Mouse (Mus musculus) adrenal gland, postnatal 36 days (tissue): ENCODE results near the gene Prph2. TPM values are rescaled to one million over a fixed set of nuclear protein-coding genes. Genes with fewer than 3 reads are reported as not detected.
A peak's percentile ranks its signal among the peaks of the same experiment; 100 is the strongest.

Source experiments
- DNase-seq, 2 experiments: peaks; one replicate each; pipeline ENCODE4 v3.0.0; 2021; ENCODE audit warnings: mixed read lengths in 1 of 2
- total RNA-seq, 2 experiments: library from RNA; stranded (reverse); gene quantifications; 2 replicates each; pipeline ENCODE4 v1.2.3; 2021

Gene Prph2
- total RNA-seq, 2 experiments from 2014 or later, result not detected

DNA sequence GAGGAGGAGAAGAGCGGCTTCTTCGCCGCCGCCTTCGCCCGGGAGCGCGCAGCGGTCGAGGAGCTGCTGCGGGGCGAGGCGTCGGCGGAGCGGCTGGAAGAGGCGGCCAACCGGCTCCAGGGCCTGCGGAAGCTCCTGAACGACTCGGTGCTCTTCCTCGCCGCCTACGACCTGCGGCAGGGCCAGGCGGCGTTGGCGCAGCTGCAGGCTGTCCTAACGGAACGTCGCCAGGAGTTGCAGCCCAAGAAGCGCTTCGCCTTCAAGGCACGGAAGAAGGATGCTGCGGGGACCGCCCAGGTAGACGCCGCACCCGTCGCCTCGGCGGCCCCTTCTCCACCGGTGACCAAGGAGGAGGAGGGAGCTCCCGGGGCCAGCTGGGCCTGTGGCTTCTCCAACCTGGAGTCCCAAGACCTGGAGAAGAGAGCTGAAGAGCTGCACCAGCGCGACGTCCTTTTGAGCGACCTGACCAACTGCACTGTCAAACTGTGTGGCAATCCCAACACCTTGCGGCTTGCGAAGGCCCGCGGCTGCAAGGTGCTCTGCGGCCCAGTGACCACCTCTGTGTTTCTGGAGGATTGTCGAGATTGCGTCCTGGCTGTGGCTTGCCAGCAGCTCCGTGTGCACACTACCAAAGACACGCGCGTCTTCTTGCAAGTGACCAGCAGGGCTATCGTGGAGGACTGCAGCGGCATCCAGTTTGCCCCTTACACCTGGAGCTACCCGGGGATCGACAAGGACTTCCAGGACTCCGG is 19.2 kb upstream of the Prph2 start:
- peak; percentile 43 to 57 for DNase-seq

DNA sequence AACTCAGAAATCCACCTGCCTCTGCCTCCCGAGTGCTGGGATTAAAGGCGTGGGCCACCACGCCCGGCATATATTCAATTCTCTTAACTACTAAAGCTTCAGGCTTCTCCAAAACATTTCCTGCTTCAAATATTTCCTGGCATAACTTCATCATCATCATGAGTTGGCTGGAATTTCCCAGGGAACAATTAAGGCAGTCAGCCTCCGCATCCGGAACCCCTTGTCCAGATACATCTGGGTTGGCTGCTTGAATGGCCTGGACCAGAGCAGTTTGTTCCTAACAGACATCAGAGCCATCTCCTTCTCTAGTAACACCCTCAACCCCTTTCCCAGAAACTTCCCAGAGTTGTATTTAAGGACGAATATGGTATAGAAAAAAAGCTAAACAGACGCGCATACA is 14.8 kb upstream of the Prph2 start:
- no peak for DNase-seq

DNA sequence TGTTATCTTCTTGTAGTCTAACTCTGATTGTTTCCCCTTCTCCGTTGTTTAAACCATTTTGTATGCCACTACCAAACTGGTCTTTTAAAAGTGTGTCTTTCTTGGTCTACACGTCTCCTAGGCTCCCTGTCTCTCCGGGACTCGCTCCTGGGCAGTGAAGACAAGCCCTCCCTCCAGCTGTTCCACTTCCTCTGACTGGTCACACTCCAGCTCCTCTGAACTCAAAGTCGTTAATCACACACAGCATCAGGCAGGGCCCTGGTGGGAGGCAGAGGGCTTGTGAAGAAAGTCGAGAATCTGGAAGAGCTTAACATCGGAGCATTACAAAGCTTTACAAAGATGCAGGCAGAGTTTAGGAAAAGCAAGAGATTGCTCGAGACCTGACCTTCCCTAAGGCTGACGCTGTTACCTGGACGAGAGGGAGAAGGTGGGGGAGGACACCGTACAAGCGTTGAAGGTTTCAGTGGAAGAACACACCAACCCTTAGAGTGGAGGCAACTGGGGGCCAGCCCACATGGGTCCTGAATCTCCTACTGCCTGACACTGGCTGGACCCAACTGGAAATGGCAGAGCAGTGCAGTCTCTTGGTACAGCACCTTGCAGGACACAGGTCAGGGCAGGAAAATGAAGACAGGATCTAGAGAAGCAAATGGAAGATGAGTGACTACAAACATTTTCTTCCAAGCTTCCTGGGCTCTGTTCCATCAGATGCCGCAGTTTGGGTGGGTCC is 12.9 kb upstream of the Prph2 start:
- no peak for DNase-seq

DNA sequence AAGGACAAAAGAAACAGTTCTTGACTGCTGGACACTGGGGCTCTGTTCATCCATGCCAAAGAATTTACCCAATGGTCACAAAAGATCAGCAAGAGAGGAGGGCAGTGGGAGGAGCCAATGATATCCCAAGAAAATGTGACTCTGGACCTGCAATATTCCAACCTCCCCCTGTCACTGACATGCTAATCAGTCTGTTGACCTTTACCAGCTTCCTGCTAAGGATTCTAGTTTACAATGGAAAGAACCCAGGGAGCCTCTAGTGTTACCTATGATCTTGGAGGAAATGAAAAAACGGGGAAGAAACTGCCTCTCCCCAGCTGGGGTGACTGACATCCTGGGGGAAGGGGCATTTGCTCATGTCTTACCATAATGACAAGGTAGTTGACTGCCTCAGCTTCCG is 9.3 kb upstream of the Prph2 start:
- no peak for DNase-seq

DNA sequence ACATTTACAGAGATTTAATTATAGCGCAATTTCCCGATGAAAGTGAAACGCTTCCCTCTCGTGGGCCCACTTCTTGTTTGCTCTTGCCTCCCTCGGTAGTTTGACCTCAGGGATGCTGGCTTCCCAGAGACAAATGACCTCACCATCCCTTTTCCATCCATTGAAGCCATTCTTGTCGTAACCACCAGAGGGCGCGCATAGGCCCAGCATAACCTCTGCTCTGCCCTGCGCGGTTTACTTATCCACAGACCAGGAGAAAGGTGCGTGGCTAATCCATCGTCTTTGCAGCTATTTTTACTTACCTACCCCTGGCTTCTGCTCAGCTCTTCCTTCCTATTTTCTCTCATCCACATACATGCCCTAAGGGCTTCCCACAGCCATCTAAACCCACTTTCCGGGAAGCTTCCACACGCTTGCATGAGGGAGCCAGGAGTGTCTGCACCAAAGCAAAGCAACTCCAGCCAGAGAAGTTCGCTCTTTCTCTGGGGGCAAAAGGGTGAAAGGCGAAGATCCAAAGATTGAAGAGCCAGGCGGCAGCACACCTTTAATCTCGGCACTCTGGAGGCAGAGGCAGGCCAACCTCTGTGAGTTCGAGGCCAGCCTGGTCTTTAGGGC is 6.3 kb upstream of the Prph2 start:
- peak; percentile 82 to 84 for DNase-seq

DNA sequence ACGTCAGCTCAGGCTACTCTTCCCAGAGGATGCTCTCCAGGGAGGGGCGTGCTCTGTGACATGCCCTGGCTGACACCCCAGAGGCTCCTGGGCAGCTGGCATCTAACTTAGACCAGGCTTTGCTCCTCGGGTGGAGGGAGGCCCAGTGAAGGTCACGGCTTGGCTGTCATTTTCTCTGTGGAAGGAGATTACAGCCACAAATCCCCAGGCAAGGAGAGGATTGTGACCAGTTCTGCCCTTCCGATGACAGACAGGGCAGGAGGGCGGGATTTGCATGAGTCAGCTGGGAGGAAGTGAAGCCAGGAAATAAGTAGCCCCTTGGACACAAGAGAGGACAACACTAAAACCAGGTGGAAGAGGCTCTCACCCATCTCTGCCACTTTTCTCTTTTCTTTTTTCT is 2.1 kb downstream of the Prph2 start:
- peak; percentile 56 to 58 for DNase-seq

DNA sequence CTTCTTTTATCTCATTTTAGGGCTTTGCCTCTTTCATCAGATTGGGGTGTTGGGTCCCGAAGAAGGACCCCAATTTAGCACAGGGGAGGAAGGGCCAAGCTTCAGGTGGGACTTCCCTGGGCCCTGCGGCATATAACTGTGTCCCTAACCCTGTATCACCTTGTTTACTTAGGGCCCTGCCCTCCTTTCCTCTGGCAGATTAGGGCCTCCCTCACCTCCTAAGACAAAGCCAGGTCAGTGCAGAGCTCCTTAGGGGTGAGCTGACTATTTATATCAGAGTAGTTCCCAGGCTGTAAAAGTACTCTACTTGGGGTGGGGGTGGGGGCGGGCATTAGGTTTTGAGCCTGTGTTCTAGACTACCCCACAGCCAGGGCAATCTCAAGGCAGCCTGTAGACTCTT is 4.9 kb downstream of the Prph2 start:
- no peak for DNase-seq

DNA sequence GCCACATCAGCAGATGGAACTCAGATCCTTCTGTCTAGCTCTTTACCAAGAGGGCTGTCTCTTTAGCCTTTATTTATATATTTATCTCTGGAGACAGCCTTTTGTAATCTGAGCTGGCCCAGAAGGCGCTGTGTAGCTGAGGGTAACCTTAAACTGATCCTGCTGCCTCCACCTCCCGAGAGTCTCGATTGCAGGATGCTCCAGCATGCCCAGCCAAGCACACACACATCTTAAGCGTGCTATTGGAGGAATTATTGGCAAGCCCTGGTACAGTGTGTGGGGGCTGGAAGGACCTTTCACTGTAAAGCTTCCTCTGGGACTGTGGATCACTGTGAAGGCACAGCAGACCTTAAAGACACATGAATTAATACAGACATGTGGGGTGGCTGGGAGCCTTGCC is 8.7 kb downstream of the Prph2 start:
- no peak for DNase-seq

DNA sequence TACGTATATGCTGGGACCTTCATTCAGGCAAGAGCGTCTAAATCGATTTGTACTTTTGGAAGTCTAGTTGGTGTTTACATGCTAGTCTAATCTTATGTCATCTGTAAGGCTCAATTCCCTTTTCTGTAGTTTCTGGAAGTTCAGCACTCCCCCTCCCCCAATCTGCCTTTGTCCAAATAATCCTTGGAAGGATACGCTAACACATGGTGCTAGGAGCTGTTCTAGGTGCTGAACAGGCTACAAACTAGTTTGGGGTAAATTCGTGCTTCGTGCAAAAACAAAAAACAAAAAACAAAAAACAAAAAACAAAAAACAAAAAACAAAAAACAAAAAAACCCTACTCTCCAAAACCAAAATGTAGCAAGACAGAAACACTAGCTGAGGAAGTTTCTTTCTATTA is 10.6 kb downstream of the Prph2 start:
- peak in 1 of 2 experiments; percentile 31 for DNase-seq

DNA sequence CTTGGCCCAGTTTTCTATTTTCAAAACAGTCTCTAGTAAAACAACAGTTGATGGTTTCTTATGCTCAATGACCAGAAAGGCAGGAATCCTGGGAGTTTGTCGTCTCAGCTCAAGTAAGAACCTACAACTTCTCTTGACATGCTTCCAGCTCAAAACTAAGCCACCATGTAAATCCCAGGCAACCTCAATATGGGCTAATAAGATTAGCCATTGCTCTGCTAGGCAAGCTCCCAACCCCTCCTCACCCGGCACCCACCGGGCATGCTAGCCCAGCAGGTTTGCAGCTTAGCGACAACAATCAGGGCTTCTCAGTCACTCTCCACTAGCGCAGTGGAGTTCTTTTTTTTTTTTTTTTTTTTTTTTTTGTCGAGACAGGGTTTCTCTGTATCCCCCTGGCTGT is 15.9 kb downstream of the Prph2 start:
- DNase-seq, result no peak

DNA sequence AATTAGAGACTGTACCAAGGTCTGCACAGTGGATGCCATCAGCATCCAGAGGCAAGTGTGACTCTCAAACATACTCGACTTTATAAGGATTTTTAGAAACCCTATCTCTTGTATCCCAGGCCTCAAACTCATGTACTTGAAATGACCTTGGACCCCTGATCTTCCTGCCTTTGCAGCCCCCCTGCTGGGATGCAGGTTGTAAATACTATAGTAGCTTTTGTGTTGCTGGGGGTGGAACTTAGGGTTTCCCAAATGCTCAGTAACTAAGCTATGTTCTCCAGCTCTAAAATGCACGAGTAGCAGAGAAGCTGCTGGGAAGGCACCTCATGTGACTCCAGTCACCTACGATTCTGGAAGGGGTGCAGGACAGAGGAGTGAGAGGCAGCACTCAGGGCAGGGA is 16.7 kb downstream of the Prph2 start:
- DNase-seq, result no peak

DNA sequence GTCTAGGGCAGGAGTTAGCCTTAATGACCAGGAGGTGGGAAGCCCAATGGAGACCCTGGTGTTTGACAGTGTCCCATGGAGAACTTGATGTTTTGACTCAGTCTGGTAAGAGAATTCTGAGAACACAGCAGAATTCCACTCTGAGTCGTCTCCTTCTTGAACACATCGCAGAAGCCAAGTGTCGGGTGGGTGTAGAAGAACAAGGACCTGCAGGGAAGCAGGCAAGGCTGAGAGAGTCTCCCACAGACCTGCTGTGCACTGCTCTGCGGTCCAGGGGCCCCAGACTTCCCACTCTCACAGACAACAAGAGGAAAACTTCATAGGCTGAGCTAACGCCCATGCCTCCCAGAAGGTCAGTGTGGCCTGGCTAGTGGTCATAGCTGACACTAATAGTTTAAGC is 17.5 kb downstream of the Prph2 start:
- no peak for DNase-seq

DNA sequence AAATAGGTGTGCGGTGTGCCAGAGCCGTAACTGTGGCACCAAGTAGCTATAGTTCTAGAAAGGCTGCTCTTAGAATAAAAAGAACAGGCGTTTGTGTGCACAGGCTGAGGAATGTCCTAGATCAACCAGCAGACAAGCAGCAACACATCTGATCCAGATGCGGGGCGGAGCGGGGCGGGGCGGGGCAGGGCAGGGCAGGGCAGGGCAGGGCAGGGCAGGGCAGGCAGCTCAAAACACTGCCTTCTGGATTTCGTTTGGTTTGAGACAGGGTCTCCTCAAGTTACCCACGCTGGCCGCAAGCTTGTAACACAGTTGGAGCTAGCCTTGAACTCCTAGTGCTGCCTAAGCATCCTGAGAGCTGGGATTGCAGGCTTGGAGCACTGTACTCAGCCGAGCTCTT is 19.0 kb downstream of the Prph2 start:
- DNase-seq, result no peak

DNA sequence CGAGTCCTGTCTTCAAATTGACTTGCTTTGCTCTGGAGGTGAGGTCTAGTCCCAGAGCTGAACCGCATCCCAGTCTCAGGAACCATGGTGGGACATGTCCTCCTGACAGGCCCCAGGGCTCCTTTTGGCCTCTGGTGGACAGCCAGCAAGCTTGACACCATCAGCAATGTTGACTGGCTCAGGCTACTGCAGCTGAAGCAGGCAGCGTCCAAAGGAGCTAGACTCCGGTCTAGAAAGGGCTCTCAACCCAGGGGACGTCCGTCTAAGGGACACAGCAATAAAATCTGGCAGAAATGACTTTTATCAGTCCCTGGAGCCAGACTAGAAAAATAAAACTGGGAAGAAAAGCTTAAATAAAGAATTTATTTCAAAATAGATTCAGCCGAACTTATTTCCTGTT is 19.6 kb downstream of the Prph2 start:
- DNase-seq, result no peak

DNA sequence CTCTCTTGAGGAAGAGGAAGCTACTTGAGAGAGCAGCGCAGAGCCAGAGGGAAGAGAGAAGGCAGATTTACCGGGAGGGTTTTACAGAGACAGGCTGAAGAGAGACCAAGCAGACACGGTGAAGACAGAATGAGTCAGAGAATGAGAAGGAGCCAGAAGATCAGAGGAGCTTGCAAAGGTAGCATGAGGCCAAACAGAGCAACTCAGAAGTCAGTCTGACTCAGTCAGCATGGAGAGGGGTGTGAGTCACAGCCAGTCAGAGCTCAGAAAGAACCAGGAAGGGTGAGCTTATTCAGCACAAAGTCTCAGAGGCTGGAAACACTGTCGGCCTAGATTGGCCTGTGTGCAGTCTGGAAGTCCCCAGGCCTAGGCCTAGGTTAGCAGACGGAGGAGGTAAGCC is 22.7 kb downstream of the Prph2 start:
- peak; percentile 52 to 64 for DNase-seq

DNA sequence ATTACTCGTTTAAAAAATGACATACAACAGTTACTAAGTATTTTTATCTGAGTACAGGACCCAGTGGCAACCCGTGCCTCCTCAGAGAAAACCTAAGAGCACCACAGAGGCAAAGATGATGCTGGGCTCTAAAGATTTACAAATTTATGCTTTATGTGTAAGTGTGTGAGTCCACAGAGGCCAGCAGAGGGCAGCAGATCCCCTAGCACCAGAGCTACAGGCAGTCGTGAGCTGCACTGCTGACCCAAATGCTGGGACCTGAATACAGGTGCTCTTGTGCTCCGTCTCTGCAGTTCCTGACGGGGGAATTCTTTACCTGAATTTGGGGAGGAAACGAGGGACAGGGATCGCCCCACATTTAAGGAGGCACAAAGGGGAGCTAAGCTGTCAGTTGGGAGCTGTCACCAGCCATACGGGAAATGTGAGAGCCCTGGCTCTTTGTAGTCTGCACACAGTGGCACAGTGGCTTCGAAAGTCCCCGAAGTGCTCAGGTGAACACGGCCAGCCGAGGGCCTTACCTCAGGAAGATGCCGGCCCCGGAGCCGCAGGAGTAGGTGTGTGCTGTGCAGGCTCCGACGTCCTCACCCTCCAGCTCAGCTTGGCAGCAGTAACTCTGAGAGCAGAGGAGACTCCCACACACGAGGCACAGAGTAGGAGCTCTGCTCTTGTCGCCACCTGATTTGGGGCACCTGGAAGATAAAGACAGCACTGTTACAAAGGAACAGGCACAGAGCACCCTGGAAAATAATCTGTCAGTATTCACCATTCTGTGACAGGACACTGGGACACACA is 23.5 kb downstream of the Prph2 start:
- peak; percentile 59 to 79 for DNase-seq

DNA sequence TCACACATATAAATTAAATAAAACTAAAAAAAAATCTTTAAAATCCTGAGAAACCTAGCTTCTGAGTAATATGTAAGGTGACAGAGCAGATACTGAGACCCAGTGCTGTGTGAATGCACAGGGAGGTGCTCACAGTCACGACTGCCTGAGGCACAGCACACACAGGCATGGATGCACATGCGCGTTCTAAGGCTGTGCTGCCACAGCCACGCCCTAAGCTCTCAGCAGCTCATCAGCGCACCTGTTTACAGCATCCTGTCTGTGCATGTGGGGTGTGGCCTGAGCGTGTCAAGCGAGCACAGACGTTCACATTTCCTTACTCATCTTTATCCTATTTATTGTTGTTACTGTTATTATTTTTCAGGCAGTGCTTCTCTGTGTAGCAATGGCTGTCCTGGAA is 30.2 kb downstream of the Prph2 start:
- no peak for DNase-seq

DNA sequence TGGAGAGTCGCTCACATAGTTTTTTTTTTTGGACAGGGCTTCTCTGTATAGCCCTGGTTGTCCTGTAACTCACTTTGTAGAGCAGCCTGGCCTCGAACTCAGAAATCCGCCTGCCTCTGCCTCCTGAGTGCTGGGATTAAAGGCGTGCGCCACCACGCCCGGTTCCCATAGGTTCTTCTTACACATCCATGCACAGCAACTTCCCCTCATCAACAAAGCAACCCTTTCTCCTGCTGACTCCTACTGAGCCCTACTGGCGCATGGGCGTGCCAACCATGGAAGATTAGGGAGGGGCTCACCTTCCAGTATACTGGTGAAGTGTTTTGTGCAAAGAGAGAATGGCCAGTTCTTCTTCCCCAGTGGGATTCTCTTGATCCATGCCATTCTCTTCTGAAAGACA is 32.2 kb downstream of the Prph2 start:
- no peak for DNase-seq

DNA sequence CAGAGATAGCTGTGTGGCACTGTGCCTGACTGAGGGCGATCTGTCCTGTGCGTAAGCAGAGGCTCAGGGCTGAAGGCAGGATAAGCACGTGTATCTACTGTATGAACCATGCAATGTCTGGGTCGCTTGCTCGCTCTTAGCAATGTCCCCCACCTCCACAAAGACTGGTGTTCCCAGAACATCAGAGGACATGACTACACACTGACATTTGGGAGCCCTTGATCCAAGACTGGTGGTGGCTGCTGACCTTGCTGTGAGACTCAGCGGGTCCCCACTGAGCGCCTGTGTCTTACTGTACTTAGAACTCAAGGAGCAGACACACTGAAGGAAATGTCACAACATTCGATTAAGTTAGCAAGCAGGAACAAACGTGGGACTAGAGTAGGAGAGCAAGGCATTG is 36.0 kb downstream of the Prph2 start:
- peak; percentile 50 to 52 for DNase-seq

DNA sequence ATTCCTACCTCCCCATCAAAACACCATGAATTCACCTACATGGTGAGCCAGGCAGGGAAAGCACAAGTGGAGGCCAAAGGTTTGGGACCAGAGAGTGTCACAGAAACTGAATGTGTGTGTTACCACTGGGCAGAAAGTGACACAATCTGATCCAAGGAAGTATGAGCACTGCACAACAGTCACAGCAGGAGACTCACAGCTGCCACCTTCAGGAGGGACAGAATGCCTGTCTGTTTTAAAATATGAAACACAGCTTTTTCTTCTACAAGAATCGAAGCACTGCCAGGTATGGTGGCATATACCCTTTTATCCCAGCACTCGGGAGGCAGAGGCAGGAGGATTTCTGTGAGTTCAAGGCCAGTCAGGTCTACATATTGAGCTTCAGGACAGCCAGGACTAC is 47.8 kb downstream of the Prph2 start:
- no peak for DNase-seq

DNA sequence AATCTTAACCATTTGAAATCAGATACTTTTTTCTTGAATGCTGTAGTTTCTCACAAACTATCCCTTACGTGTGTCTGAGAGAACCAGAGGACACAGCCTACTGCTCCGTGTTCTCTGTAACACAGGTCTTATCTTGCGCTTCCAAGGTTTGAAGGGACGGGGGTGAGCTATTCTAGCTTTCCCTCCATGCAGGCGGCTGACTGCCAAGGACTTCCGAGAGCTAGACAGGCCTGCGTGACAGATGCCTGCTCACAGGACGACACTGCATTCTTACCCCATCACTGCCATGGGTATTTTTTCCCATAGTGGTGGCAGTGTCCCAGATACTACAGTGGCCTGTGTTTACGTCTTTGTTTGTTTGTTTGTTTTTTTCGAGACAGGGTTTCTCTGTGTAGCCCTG is 50.0 kb downstream of the Prph2 start:
- peak; percentile 38 to 43 for DNase-seq

DNA sequence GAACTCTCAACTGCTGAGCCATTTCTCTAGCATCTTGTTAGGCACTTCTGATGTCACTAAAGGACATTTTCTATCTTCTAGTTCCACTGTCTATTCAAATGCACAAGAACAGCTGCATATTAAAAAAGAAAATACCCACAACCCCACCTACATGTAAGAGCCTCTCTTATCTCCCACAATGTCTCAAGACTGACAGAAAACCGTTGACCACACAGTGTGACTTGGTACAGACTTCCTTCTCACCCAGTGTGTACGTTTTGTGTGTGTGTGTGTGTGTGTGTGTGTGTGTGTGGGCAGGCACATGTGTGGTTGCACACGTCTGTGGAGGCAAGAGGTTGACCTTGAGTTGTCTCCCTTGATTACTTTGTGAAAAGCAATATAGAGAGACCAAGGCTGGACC is 51.9 kb downstream of the Prph2 start:
- DNase-seq, result no peak

DNA sequence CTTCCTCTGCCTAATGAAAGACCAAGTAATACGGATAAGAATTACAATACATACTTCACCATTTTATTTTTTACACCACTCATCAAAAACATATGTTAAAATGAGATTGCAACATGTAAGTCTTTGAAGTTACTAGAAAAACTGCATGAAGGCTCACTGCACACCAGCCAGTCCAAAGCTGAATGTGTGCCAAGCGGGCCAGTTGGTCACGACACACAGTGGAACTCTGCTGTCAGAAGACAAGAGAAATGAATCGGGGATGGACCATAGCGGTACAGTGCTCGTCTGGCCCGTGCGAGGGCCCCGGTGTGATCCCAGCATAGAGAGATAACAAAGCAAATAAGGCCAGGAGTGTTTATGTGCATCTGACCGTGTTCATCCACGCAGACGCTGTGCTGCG is 52.9 kb downstream of the Prph2 start:
- DNase-seq, result peak in 1 of 2 experiments; percentile 17
